Mouse (Mus musculus) neural tube, embryonic 14.5 days (tissue): Measurements from ENCODE around the gene Plppr1. TPM values are rescaled to one million over a fixed set of nuclear protein-coding genes. Genes with fewer than 3 reads are reported as not detected.
"Not testable (repeated sequence)": the region's sequence is repeated elsewhere in the genome, so short reads cannot be mapped to it uniquely, and the experiment has no call there.

ENCODE experiments used
- ATAC-seq: fragments of 200-750 bp; cut with Nextera tagmentation; 2 replicates; pipeline ENCODE4 v1.8.0; 2017; ENCODE audit warnings: low read depth, mild to moderate bottlenecking, moderate TSS enrichment, moderate library complexity
- H3K27ac ChIP-seq: fragments of 300-500 bp; sonication (generic); 2 replicates; pipeline ENCODE4 v1.5.1; 2014; ENCODE audit warnings: low read depth, mild to moderate bottlenecking, control low read depth, low read length, moderate library complexity, mixed read lengths
- H3K27me3 ChIP-seq: fragments of 300-500 bp; sonication (generic); 2 replicates; pipeline ENCODE4 v1.6.1; 2014; ENCODE audit warnings: low read length; ENCODE audit not compliant: control insufficient read depth, insufficient read depth
- H3K36me3 ChIP-seq: fragments of 300-500 bp; sonication (generic); 2 replicates; pipeline ENCODE4 v1.6.1; 2014; ENCODE audit warnings: low read length, mixed read lengths; ENCODE audit not compliant: control insufficient read depth, insufficient read depth
- H3K4me1 ChIP-seq: fragments of 300-500 bp; sonication (generic); 2 replicates; pipeline ENCODE4 v1.6.1; 2014; ENCODE audit warnings: low read length; ENCODE audit not compliant: control insufficient read depth, insufficient read depth
- H3K4me2 ChIP-seq: fragments of 300-500 bp; sonication (generic); 2 replicates; pipeline ENCODE4 v1.6.1; 2014; ENCODE audit warnings: mild to moderate bottlenecking, low read depth, low read length, control low read depth
- H3K4me3 ChIP-seq: fragments of 300-500 bp; sonication (generic); 2 replicates; pipeline ENCODE4 v1.5.1; 2014; ENCODE audit warnings: low read depth, low read length, control low read depth, mixed read lengths
- H3K9ac ChIP-seq: fragments of 300-500 bp; sonication (generic); replicated peaks from 2 replicates; pipeline ENCODE4 v1.6.1; 2014; ENCODE audit warnings: low read depth, mild to moderate bottlenecking, control low read depth, low read length, mixed read lengths
- H3K9me3 ChIP-seq: fragments of 300-500 bp; sonication (generic); 2 replicates; pipeline ENCODE4 v1.6.1; 2016; ENCODE audit warnings: low read length; ENCODE audit not compliant: control insufficient read depth
- WGBS: fragments of 180-500 bp; shearing (Covaris S2); extraction: QIAGEN DNeasy Blood & Tissue Kit; methylation state at CpG from one replicate; pipeline ENCODE4 v1.1.7; 2014; 5-methylcytosine and 5-hydroxymethylcytosine counted together
- polyA plus RNA-seq: library from polyadenylated mRNA; unstranded; fragments of >200 nt; fragmentation: Nextera tagmentation; extraction: Ambion mirVana; gene quantifications from 2 replicates; pipeline ENCODE4 v1.2.1, GENCODE M21; 2014

Plppr1 gene
- polyA plus RNA-seq, 1 experiment from 2014 or later: 116 TPM

GRCm38 (mm10) chr4:49348677-49349076, 289.6 kb downstream of the Plppr1 start:
- ATAC-seq: no peak
- 55% methylated on average over 2 of the region's 2 CpGs for WGBS

DNA sequence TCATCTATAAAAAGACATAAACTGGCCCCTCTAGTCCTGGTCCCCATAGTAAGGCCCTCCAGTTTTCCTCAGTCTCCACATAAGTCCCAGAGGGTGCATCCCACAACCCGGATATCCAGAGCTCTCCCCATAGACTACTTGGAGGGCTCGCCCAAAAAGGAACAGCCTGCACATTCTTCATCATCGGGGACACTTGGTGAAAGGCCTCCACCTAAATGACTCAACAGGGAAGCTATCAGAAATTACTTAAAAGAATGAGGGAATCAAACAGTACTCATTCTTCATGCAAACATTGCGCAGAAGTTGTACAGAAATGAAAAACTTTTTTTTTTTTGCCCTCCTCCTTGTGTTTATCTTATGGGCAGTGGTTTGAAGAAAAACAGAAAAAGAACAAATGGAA, 291.4 kb downstream of the Plppr1 start:
- no peak overlapping the region for H3K9ac ChIP-seq
- H3K4me3 ChIP-seq: no peak overlapping the region
- no peaks in the 10 kb centered on the region for H3K27me3 ChIP-seq
- no peaks in the 10 kb centered on the region for H3K36me3 ChIP-seq
- no peak overlapping the region for H3K4me2 ChIP-seq
- no peak for ATAC-seq
- H3K4me1 ChIP-seq: no peaks in the 10 kb centered on the region
- H3K27ac ChIP-seq: no peak overlapping the region
- WGBS: 88% methylated on average over 4 of the region's 4 CpGs
- no peaks in the 10 kb centered on the region for H3K9me3 ChIP-seq

More at GRCm38 (mm10) chr4:49348677-49349076, 289.6 kb downstream of the Plppr1 start:
- Histone ChIP-seq H3K4me3 (no peak overlapping the region), H3K27ac (no peak overlapping the region), H3K9ac (no peak overlapping the region), H3K9me3 (no peaks in the 10 kb centered on the region), H3K4me2 (no peak overlapping the region), H3K4me1 (no peaks in the 10 kb centered on the region), H3K27me3 (no peaks in the 10 kb centered on the region), H3K36me3 (no peaks in the 10 kb centered on the region)

DNA sequence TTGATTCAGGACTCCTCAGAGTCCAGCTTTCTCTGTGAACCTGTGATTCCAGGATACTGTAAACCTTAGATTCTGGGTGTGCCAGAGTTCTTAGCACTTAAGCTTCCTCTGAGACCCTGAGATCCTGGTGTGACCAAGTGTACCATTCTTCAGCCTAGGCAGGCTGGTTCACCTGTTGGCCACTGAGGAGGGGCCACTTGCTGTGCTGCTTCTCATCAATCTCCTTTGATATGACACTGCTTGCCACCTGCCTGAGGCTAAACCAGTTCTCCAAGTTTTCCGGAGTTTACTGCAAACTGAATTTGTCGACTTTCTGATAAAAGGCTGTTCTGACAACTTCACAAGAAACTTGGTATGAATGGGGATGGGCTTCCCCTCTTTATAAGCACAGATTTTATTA, 298.0 kb downstream of the Plppr1 start:
- ATAC-seq: no peak
- Histone ChIP-seq H3K9ac (no peak overlapping the region), H3K27ac (no peak overlapping the region), H3K27me3 (no peaks in the 10 kb centered on the region), H3K36me3 (no peaks in the 10 kb centered on the region), H3K4me3 (no peak overlapping the region), H3K9me3 (no peaks in the 10 kb centered on the region), H3K4me1 (no peaks in the 10 kb centered on the region), H3K4me2 (no peak overlapping the region)
- WGBS: 82% methylated on average over 2 of the region's 2 CpGs

- H3K4me2 ChIP-seq, H3K4me3 ChIP-seq: not testable (repeated sequence)
- WGBS: 83% methylated on average over 3 of the region's 3 CpGs
Observed at GRCm38 (mm10) chr4:49368046-49368445, 309.0 kb downstream of the Plppr1 start.

GRCm38 (mm10) chr4:49383576-49384318, 324.7 kb downstream of the Plppr1 start:
- H3K9me3 ChIP-seq, H3K4me1 ChIP-seq, H3K27ac ChIP-seq, H3K4me3 ChIP-seq, H3K9ac ChIP-seq, ATAC-seq, H3K4me2 ChIP-seq, H3K27me3 ChIP-seq, H3K36me3 ChIP-seq: not testable (repeated sequence)
- WGBS: 84% methylated on average over 1 of the region's 2 CpGs

More at GRCm38 (mm10) chr4:49368046-49368445, 309.0 kb downstream of the Plppr1 start:
- ATAC-seq, H3K9ac ChIP-seq, H3K27me3 ChIP-seq, H3K9me3 ChIP-seq, H3K27ac ChIP-seq, H3K4me1 ChIP-seq, H3K36me3 ChIP-seq: not testable (repeated sequence)

- Histone ChIP-seq H3K4me3 (no peak overlapping the region), H3K9me3 (no peaks in the 10 kb centered on the region), H3K36me3 (no peaks in the 10 kb centered on the region), H3K27me3 (no peaks in the 10 kb centered on the region), H3K4me1 (no peaks in the 10 kb centered on the region), H3K4me2 (no peak overlapping the region), H3K27ac (no peak overlapping the region), H3K9ac (no peak overlapping the region)
- WGBS: 60% methylated on average over 2 of the region's 2 CpGs
- no peak for ATAC-seq
Observed at GRCm38 (mm10) chr4:49386873-49387272, 327.8 kb downstream of the Plppr1 start.
